Mouse (Mus musculus): ENCODE results near the gene Xylt2. TPM values are rescaled to one million over a fixed set of nuclear protein-coding genes. Genes with fewer than 3 reads are reported as not detected.
"Not testable (repeated sequence)": the region's sequence is repeated elsewhere in the genome, so short reads cannot be mapped to it uniquely, and the experiment has no call there.

The Xylt2 gene
- polyA plus RNA-seq, 1 experiment from 2014 or later = 11.6 TPM

- Histone ChIP-seq H3K4me3 (ENCODE audit: low read depth, low read length) (peak within 1 kb of the TSS; percentile 52), H3K27ac (ENCODE audit: low read length) (peak within 1 kb of the TSS; percentile 91), H3K4me1 (ENCODE audit: control insufficient read depth, insufficient read depth, low read length) (peaks cover 13% of the 10 kb centered on the region), H3K9me3 (replicated peaks; ENCODE audit: control insufficient read depth, low read length, poor library complexity, severe bottlenecking) (no peaks in the 10 kb centered on the region), H3K9ac (ENCODE audit: low read depth, low read length) (peak within 1 kb of the TSS; percentile 62), H3K4me2 (ENCODE audit: low read length) (peak within 1 kb of the TSS; percentile 89), H3K36me3 (ENCODE audit: control insufficient read depth, insufficient read depth, low read length) (0 out of 2 replicates have a peak, but pooled peaks cover 7% of the 10 kb centered on the region), H3K27me3 (ENCODE audit: control insufficient read depth, insufficient read depth, low read depth, low read length) (no peaks in the 10 kb centered on the region)
- whole genome bisulfite sequencing = under 1% methylated on average over 32 of the region's 32 CpGs
- peak; percentile 93 for ATAC-seq
Observed at GRCm38 (mm10) chr11:94653663-94654436, 23.5 kb downstream of the Xylt2 start, which contains the start of the genes Mrpl27 and Eme1. Mrpl27 (plus strand) TSS chr11:94653767. Eme1 (minus strand) TSS chr11:94653964.

DNA sequence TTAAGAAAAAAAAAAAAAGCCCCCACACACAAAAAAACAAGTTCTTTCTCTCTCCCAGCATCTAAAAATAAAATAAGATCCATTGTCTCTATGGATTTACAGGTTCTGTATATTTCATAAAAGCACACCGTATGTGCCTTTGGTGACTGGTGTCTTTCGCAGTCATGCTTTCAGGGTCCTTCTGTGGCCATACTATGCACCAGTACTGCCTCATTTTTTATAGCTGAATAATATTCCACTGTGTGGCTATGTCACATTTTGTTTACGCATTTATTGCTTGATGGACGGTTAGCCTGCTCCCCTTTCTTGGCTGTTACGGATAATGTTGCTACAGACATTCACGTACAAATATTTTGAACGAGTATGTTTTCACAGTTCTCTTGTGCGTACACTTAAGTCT is 24.3 kb downstream of the Xylt2 start:
- H3K4me2 ChIP-seq (ENCODE audit: low read length) = peak overlapping the region; percentile 83
- peaks cover 13% of the 10 kb centered on the region for H3K4me1 ChIP-seq (ENCODE audit: control insufficient read depth, insufficient read depth, low read length)
- ATAC-seq = no peak
- no peak overlapping the region for H3K27ac ChIP-seq (ENCODE audit: low read length)
- H3K9me3 ChIP-seq (replicated peaks; ENCODE audit: control insufficient read depth, low read length, poor library complexity, severe bottlenecking) = no peaks in the 10 kb centered on the region
- H3K27me3 ChIP-seq (ENCODE audit: control insufficient read depth, insufficient read depth, low read depth, low read length) = no peaks in the 10 kb centered on the region
- no peak overlapping the region for H3K9ac ChIP-seq (ENCODE audit: low read depth, low read length)
- H3K36me3 ChIP-seq (ENCODE audit: control insufficient read depth, insufficient read depth, low read length) = 0 out of 2 replicates have a peak, but pooled peaks cover 2% of the 10 kb centered on the region
- 50% methylated on average over 8 of the region's 8 CpGs for WGBS
- peak overlapping the region; percentile 52; the same call in 1 of the 2 replicates for H3K4me3 ChIP-seq (ENCODE audit: low read depth, low read length)

GRCm38 (mm10) chr11:94651241-94651640 is 26.1 kb downstream of the Xylt2 start:
- not testable (repeated sequence) for H3K4me3 ChIP-seq (ENCODE audit: low read depth, low read length); ATAC-seq
- WGBS = 98% methylated on average over 5 of the region's 7 CpGs

DNA sequence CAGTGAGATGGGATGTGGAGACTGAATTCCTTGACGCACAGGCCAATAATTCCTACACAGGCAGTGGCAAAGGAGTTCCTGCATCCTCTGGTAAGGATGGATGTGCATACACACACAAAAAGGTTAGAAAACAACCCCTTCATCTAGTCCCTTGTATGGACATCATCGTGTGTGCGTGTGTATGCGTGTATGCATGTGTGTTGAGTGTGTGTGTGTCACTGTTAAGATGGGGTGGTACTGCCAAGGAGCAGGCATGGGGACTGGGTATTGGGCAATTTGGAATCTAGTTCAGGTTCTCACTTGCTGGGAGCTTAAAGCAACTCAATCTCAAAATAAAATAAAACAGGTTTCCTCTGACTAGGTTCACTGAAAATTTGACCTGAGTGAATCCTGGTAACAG is 30.9 kb downstream of the Xylt2 start:
- Histone ChIP-seq H3K36me3 (ENCODE audit: control insufficient read depth, insufficient read depth, low read length) (peaks cover 33% of the 10 kb centered on the region), H3K4me3 (ENCODE audit: low read depth, low read length) (no peak overlapping the region), H3K27ac (ENCODE audit: low read length) (no peak overlapping the region), H3K27me3 (ENCODE audit: control insufficient read depth, insufficient read depth, low read depth, low read length) (no peaks in the 10 kb centered on the region), H3K4me2 (ENCODE audit: low read length) (no peak overlapping the region), H3K9ac (ENCODE audit: low read depth, low read length) (no peak overlapping the region), H3K4me1 (ENCODE audit: control insufficient read depth, insufficient read depth, low read length) (no peaks in the 10 kb centered on the region), H3K9me3 (replicated peaks; ENCODE audit: control insufficient read depth, low read length, poor library complexity, severe bottlenecking) (no peaks in the 10 kb centered on the region)
- no peak for ATAC-seq
- WGBS = 96% methylated on average over 4 of the region's 4 CpGs

More at GRCm38 (mm10) chr11:94651241-94651640, 26.1 kb downstream of the Xylt2 start:
- H3K27ac ChIP-seq (ENCODE audit: low read length); H3K9me3 ChIP-seq (replicated peaks; ENCODE audit: control insufficient read depth, low read length, poor library complexity, severe bottlenecking); H3K9ac ChIP-seq (ENCODE audit: low read depth, low read length); H3K27me3 ChIP-seq (ENCODE audit: control insufficient read depth, insufficient read depth, low read depth, low read length); H3K4me2 ChIP-seq (ENCODE audit: low read length): not testable (repeated sequence)
- H3K4me1 ChIP-seq (ENCODE audit: control insufficient read depth, insufficient read depth, low read length) = peaks cover 13% of the 10 kb centered on the region
- peaks cover 10% of the 10 kb centered on the region; the same call in 1 of the 2 replicates for H3K36me3 ChIP-seq (ENCODE audit: control insufficient read depth, insufficient read depth, low read length)

DNA sequence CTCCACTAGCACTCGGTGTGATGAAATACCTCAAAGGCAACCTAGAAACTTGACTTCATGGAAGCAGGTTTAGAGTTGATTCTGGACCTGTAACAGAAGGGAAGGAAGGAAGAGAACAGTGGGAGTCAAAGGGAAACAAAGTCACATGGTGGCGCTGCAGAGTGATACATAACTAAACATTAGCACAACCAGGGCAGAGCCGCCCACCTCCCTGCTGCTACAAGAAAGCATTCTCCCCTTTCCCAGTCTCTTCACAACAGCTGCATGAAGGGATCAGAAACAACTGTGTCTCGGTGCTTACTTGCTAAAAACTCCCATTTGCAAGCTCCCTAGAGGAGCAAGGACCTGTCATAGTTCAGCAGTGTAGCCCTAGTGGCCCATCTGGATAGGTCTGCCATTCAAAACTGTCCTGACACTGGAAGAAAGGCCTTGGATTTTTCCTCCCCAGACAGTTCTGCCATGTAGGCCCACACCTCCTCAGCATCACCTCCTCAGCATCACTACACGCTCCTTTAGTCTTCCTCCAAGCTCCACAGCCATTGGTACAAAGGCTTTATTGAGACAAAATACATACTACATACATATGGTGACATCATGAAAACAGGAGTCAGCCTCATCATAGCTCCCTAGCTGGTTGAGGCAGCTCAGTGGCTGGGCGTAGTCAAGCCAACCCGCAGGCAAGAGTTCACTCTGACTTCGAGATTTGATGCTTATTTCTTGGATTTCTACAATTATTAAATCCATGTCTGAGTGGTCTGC is 32.7 kb downstream of the Xylt2 start:
- Histone ChIP-seq H3K4me3 (ENCODE audit: low read depth, low read length) (no peak overlapping the region), H3K36me3 (ENCODE audit: control insufficient read depth, insufficient read depth, low read length) (peaks cover 46% of the 10 kb centered on the region), H3K9me3 (replicated peaks; ENCODE audit: control insufficient read depth, low read length, poor library complexity, severe bottlenecking) (no peaks in the 10 kb centered on the region), H3K9ac (ENCODE audit: low read depth, low read length) (no peak overlapping the region), H3K4me2 (ENCODE audit: low read length) (no peak overlapping the region), H3K4me1 (ENCODE audit: control insufficient read depth, insufficient read depth, low read length) (no peaks in the 10 kb centered on the region), H3K27ac (ENCODE audit: low read length) (no peak overlapping the region), H3K27me3 (ENCODE audit: control insufficient read depth, insufficient read depth, low read depth, low read length) (no peaks in the 10 kb centered on the region)
- WGBS = 94% methylated on average over 8 of the region's 8 CpGs
- ATAC-seq = no peak

DNA sequence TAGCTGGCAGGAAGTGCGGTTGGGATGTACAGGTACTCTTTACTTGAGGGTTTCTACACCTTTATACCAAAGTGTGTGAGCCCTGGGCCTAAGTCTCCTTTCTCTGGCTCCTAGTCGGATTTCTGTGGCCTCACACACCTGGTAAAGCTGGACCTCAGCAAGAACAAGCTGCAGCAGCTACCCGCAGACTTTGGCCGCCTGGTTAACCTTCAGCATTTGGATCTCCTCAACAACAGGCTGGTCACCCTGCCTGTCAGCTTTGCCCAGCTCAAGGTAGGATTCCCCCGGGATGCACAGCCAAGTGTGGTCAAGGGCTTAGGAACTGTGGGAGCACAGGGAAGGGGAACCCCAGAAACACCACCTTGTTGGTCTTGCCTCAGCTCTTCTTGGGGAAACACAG is 42.9 kb downstream of the Xylt2 start:
- 92% methylated on average over 5 of the region's 5 CpGs for WGBS
- H3K9ac ChIP-seq (ENCODE audit: low read depth, low read length) = no peak overlapping the region

GRCm38 (mm10) chr11:94632988-94633387 is 44.3 kb downstream of the Xylt2 start:
- Histone ChIP-seq H3K4me3 (ENCODE audit: low read depth, low read length) (no peak overlapping the region), H3K9me3 (replicated peaks; ENCODE audit: control insufficient read depth, low read length, poor library complexity, severe bottlenecking) (no peaks in the 10 kb centered on the region), H3K9ac (ENCODE audit: low read depth, low read length) (no peak overlapping the region), H3K4me1 (ENCODE audit: control insufficient read depth, insufficient read depth, low read length) (peaks cover 6% of the 10 kb centered on the region), H3K27me3 (ENCODE audit: control insufficient read depth, insufficient read depth, low read depth, low read length) (no peaks in the 10 kb centered on the region), H3K4me2 (ENCODE audit: low read length) (no peak overlapping the region), H3K27ac (ENCODE audit: low read length) (no peak overlapping the region), H3K36me3 (ENCODE audit: control insufficient read depth, insufficient read depth, low read length) (peaks cover 42% of the 10 kb centered on the region)
- no peak for ATAC-seq
- WGBS = 92% methylated on average over 8 of the region's 8 CpGs

More for the DNA sequence above, 42.9 kb downstream of the Xylt2 start:
- Histone ChIP-seq H3K4me1 (ENCODE audit: control insufficient read depth, insufficient read depth, low read length) (peaks cover 6% of the 10 kb centered on the region), H3K27ac (ENCODE audit: low read length) (no peak overlapping the region), H3K36me3 (ENCODE audit: control insufficient read depth, insufficient read depth, low read length) (peaks cover 53% of the 10 kb centered on the region), H3K9me3 (replicated peaks; ENCODE audit: control insufficient read depth, low read length, poor library complexity, severe bottlenecking) (no peaks in the 10 kb centered on the region), H3K4me3 (ENCODE audit: low read depth, low read length) (no peak overlapping the region), H3K27me3 (ENCODE audit: control insufficient read depth, insufficient read depth, low read depth, low read length) (no peaks in the 10 kb centered on the region), H3K4me2 (ENCODE audit: low read length) (no peak overlapping the region)
- ATAC-seq = no peak

- peaks cover 6% of the 10 kb centered on the region for H3K4me1 ChIP-seq (ENCODE audit: control insufficient read depth, insufficient read depth, low read length)
- no peak overlapping the region for H3K27ac ChIP-seq (ENCODE audit: low read length)
- peaks cover 34% of the 10 kb centered on the region for H3K36me3 ChIP-seq (ENCODE audit: control insufficient read depth, insufficient read depth, low read length)
- ATAC-seq = no peak
- no peaks in the 10 kb centered on the region for H3K9me3 ChIP-seq (replicated peaks; ENCODE audit: control insufficient read depth, low read length, poor library complexity, severe bottlenecking)
- no peaks in the 10 kb centered on the region for H3K27me3 ChIP-seq (ENCODE audit: control insufficient read depth, insufficient read depth, low read depth, low read length)
- WGBS = 97% methylated on average over 5 of the region's 5 CpGs
- no peak overlapping the region for H3K4me3 ChIP-seq (ENCODE audit: low read depth, low read length)
- no peak overlapping the region for H3K9ac ChIP-seq (ENCODE audit: low read depth, low read length)
- H3K4me2 ChIP-seq (ENCODE audit: low read length) = no peak overlapping the region
Observed at GRCm38 (mm10) chr11:94631969-94632368, 45.3 kb downstream of the Xylt2 start.
